Mouse (Mus musculus) neural tube, embryonic 11.5 days (tissue): ENCODE results near the gene Mmab. TPM values are rescaled to one million over a fixed set of nuclear protein-coding genes. Genes with fewer than 3 reads are reported as not detected.

ENCODE experiments used
- ATAC-seq: fragments of 200-750 bp; cut with Nextera tagmentation; 2 replicates; pipeline ENCODE4 v1.8.0; 2017; ENCODE audit warnings: moderate number of reproducible peaks, mild to moderate bottlenecking, moderate TSS enrichment, moderate library complexity; ENCODE audit not compliant: insufficient read depth, low FRiP score, low TSS enrichment
- DNase-seq: peaks from one replicate; pipeline ENCODE4 v3.0.0-alpha.2; 2015; ENCODE audit warnings: low spot score
- H3K27ac ChIP-seq: fragments of 300-500 bp; sonication (generic); 2 replicates; pipeline ENCODE4 v1.5.1; 2014; ENCODE audit warnings: low read depth, mild to moderate bottlenecking, low read length
- H3K27me3 ChIP-seq: fragments of 300-500 bp; sonication (generic); 2 replicates; pipeline ENCODE4 v1.6.1; 2014; ENCODE audit warnings: mild to moderate bottlenecking, low read length, mixed read lengths; ENCODE audit not compliant: control insufficient read depth, insufficient read depth
- H3K36me3 ChIP-seq: fragments of 300-500 bp; sonication (generic); 2 replicates; pipeline ENCODE4 v1.6.1; 2014; ENCODE audit warnings: mild to moderate bottlenecking, low read length, moderate library complexity, mixed read lengths; ENCODE audit not compliant: control insufficient read depth, insufficient read depth
- H3K4me1 ChIP-seq: fragments of 300-500 bp; sonication (generic); 2 replicates; pipeline ENCODE4 v1.6.1; 2014; ENCODE audit warnings: low read length, mixed read lengths; ENCODE audit not compliant: control insufficient read depth, insufficient read depth
- H3K4me2 ChIP-seq: fragments of 300-500 bp; sonication (generic); 2 replicates; pipeline ENCODE4 v1.6.1; 2014; ENCODE audit warnings: low read depth, mild to moderate bottlenecking, moderate library complexity
- H3K4me3 ChIP-seq: fragments of 300-500 bp; sonication (generic); 2 replicates; pipeline ENCODE4 v1.5.1; 2014; ENCODE audit warnings: low read depth, low read length
- H3K9ac ChIP-seq: fragments of 300-500 bp; sonication (generic); 2 replicates; pipeline ENCODE4 v1.6.1; 2014; ENCODE audit warnings: mild to moderate bottlenecking, low read length
- H3K9me3 ChIP-seq: fragments of 300-500 bp; sonication (generic); 2 replicates; pipeline ENCODE4 v1.6.1; 2016; ENCODE audit warnings: low read length; ENCODE audit not compliant: control insufficient read depth
- WGBS: fragments of 180-500 bp; shearing (Covaris S2); extraction: QIAGEN DNeasy Blood & Tissue Kit; methylation state at CpG from one replicate; pipeline ENCODE4 v1.1.7; 2014; 5-methylcytosine and 5-hydroxymethylcytosine counted together
- polyA plus RNA-seq: library from polyadenylated mRNA; unstranded; fragments of >200 nt; fragmentation: Nextera tagmentation; extraction: Ambion mirVana; gene quantifications from 2 replicates; pipeline ENCODE4 v1.2.1, GENCODE M21; 2014

Mmab gene
- polyA plus RNA-seq, 1 experiment from 2014 or later, result 29.2 TPM

DNA sequence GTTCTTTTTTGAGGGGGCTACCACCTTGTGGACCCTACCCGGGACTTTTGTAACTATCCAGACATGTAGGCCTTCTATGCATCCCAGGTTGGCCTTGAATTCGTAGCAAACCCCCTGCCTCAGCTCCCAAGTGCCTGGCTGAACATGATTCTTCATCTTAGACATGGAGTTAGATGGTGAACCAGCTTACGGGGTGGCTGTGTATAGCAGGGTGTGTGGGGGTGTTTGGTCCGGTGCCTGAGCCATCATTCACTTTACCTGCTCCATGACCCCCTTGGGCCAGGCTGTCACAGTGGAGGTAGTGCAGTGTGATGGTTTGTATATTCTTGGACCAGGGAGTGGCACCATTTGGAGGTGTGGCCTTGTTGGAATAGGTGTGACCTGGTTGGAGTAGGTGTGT is 24.1 kb upstream of the Mmab start:
- WGBS, result 63% methylated on average over 4 of the region's 4 CpGs
- H3K36me3 ChIP-seq, result no peaks in the 10 kb centered on the region
- DNase-seq (no peak), ATAC-seq (no peak)
- H3K9me3 ChIP-seq, result no peaks in the 10 kb centered on the region
- peak overlapping the region; percentile 35 for H3K4me2 ChIP-seq
- H3K4me1 ChIP-seq, result peaks cover 28% of the 10 kb centered on the region
- H3K27me3 ChIP-seq, result no peaks in the 10 kb centered on the region
- peak overlapping the region; percentile 44; the same call in 1 of the 2 replicates for H3K9ac ChIP-seq
- H3K27ac ChIP-seq, result peak overlapping the region; percentile 85
- H3K4me3 ChIP-seq, result no peak overlapping the region

DNA sequence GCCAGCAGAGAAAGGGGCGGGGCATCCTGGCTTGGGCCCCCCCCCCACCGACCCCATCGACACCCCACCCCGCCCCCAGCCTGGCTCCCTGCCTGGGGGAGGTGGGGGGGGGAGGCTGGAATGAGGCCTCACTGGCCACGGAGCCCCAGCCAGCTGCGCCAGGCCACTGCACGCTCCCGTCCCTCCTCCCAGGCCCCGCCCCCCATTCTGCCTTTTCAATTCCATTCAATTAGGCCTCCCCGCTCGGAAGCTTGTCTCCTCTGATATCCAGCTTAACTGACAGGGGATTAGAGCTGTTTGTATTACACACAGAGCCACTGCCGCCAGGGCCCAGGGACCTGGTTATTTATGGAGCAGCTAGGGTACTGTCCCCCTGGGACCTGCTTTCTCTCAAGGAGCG is 23.6 kb upstream of the Mmab start:
- H3K27me3 ChIP-seq, result no peaks in the 10 kb centered on the region
- peak overlapping the region; percentile 16 for H3K4me3 ChIP-seq
- peak overlapping the region; percentile 35 for H3K4me2 ChIP-seq
- peak overlapping the region; percentile 44 for H3K9ac ChIP-seq
- WGBS, result 3% methylated on average over 12 of the region's 13 CpGs
- H3K36me3 ChIP-seq, result no peaks in the 10 kb centered on the region
- H3K27ac ChIP-seq, result peak overlapping the region; percentile 85
- DNase-seq (peak; percentile 93), ATAC-seq (peak; percentile 85)
- H3K4me1 ChIP-seq, result peaks cover 28% of the 10 kb centered on the region
- no peaks in the 10 kb centered on the region for H3K9me3 ChIP-seq

DNA sequence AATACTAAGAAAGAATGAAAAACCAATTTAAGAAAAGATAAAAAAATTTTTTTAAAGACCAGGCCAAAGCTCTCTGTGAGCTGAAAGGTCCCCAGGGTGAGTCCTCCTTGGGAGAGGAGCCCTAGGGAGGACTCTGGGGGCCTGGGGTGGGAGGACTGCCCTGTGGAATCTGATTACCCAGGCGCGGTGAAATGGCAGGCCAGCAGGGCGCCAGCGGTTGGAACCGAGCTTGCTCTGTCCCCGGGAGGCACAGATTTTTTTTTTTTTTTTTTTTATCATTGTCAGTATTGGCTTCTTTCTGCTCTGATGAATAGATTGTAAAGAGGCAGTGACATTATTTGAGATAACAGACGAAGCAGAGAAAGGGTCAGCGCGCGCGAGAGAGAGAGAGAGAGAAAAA is 23.2 kb upstream of the Mmab start:
- ATAC-seq (0 out of 2 replicates have a peak, but pooled peaks have one; percentile 52), DNase-seq (no peak)
- peak overlapping the region; percentile 35 for H3K4me2 ChIP-seq
- H3K27me3 ChIP-seq, result no peaks in the 10 kb centered on the region
- peak overlapping the region; percentile 29; the same call in 1 of the 2 replicates for H3K9ac ChIP-seq
- H3K4me1 ChIP-seq, result peaks cover 28% of the 10 kb centered on the region
- WGBS, result 3% methylated on average over 11 of the region's 11 CpGs
- no peaks in the 10 kb centered on the region for H3K36me3 ChIP-seq
- H3K9me3 ChIP-seq, result no peaks in the 10 kb centered on the region
- H3K4me3 ChIP-seq, result peak overlapping the region; percentile 16
- peak overlapping the region; percentile 85 for H3K27ac ChIP-seq

DNA sequence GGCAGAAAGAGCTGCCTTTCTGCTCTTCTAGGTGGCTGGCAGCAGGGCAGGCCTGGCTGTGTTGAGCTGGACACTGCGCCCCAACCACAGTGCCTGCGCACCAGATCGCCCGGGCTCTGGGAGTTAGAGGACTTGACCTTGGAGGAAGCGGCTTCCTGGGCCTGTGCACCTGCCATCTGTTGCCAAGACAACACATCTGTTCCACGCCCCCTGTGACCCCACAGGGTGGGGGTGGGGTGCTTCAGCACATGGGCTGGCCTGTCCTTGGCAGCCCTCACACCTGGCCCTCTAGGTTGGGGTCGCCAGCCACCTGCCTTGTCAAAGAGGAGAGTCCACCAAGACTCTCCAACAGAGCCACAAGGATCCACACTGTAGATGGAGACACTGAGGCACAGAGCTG is 21.8 kb upstream of the Mmab start:
- no peaks in the 10 kb centered on the region for H3K27me3 ChIP-seq
- DNase-seq (no peak), ATAC-seq (no peak)
- no peak overlapping the region for H3K27ac ChIP-seq
- no peaks in the 10 kb centered on the region for H3K36me3 ChIP-seq
- H3K9me3 ChIP-seq, result no peaks in the 10 kb centered on the region
- WGBS, result 48% methylated on average over 7 of the region's 7 CpGs
- H3K4me2 ChIP-seq, result no peak overlapping the region
- H3K4me1 ChIP-seq, result peaks cover 31% of the 10 kb centered on the region
- H3K4me3 ChIP-seq, result no peak overlapping the region
- H3K9ac ChIP-seq, result peak overlapping the region; percentile 14; the same call in 1 of the 2 replicates

DNA sequence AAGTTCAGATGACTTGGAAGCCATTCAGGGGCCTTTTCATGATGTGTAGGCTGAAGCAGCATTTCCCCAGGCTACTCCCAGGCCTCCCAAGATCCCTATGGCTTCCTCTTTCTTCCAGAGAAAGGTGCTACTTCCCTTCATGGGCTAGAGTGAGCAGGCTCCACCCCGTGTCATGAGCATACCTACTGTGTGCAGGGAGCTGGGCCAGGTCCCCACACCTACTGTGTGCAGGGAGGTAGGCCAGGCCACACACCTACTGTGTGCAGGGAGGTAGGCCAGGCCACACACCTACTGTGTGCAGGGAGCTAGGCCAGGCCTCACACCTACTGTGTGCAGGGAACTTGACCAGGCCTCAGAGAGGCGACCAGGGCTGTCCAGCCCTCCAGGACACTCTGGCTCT is 20.7 kb upstream of the Mmab start:
- ATAC-seq (no peak), DNase-seq (no peak)
- Histone ChIP-seq H3K27ac (no peak overlapping the region), H3K36me3 (no peaks in the 10 kb centered on the region), H3K27me3 (no peaks in the 10 kb centered on the region), H3K4me2 (no peak overlapping the region), H3K9ac (no peak overlapping the region), H3K4me3 (no peak overlapping the region), H3K4me1 (peaks cover 31% of the 10 kb centered on the region), H3K9me3 (no peaks in the 10 kb centered on the region)
- 77% methylated on average over 2 of the region's 2 CpGs for WGBS

DNA sequence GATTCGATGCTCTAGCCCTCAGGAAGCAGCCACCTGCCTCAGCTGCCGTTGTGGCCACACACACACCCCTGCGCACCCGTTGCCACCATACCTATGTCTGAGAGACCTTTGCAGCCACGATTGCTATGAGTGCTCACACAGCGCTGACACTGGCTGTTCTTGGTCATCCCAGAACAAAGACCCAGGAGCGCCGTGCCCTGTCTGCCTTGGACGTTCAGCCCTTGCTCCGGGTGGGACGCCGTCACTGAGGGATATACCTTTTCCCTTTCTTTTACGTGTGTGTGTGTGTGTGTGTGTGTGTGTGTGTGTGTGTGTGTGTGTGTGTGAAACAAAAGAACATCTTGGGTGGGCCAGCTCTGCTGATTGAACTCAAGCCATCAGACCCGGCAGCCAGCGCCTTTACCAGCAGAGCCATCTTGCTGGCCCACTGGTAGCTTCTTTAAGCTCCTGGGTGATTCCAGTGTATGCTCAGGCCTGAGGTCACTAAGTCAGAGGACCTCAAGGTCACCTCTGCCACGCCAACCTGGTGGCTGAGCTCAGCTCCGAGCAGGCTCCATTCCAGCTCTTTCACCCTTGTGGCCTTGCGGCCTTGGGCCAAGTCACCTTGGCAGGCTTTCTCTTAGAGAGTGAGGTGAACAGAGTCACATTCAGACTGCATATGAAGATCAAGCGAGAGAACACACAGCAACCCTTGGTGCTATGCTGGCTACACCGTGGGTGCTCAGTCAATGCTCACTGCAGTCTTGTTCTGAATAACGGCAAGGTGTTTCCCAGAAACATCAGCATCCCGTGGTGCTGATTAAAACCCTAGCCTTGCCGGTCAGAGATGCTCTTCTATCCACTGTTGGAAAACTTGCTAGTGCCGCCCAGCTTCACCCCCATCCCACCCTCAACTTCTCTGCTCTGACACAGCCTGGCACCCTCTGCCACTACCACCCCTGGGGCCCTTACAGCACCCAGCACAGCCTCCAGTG is 18.5 kb upstream of the Mmab start:
- Histone ChIP-seq H3K36me3 (no peaks in the 10 kb centered on the region), H3K27ac (no peak overlapping the region), H3K9me3 (no peaks in the 10 kb centered on the region), H3K4me1 (peaks cover 26% of the 10 kb centered on the region), H3K4me2 (no peak overlapping the region), H3K9ac (no peak overlapping the region), H3K4me3 (no peak overlapping the region), H3K27me3 (no peaks in the 10 kb centered on the region)
- no peak for DNase-seq
- 81% methylated on average over 24 of the region's 24 CpGs for WGBS
- no peak for ATAC-seq

DNA sequence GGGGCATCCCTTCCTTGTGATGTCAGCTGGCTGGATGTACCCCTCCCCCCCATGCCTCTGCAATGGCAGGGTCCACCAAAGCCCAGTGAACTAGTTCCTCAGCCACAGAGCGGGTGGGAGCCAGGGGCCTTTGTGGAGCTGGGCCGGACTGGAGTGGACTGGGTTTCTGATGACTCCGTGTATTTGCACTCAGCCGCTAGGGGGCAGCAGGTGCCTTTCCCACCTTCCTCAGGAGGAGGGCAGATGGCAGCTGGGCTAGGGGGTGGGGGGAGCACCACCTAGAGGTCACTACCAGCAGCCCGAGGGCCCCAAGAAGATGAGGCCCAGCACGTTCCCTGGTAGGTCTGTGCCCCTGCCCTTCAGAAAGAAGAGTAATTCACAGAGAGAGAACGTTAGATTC is 17.4 kb upstream of the Mmab start:
- no peaks in the 10 kb centered on the region for H3K9me3 ChIP-seq
- no peak overlapping the region for H3K9ac ChIP-seq
- no peak overlapping the region for H3K27ac ChIP-seq
- DNase-seq (peak; percentile 86), ATAC-seq (peak; percentile 35; the same call in 1 of the 2 replicates)
- H3K4me2 ChIP-seq, result no peak overlapping the region
- no peaks in the 10 kb centered on the region for H3K27me3 ChIP-seq
- 4% methylated on average over 7 of the region's 7 CpGs for WGBS
- H3K4me1 ChIP-seq, result peaks cover 17% of the 10 kb centered on the region
- H3K36me3 ChIP-seq, result no peaks in the 10 kb centered on the region
- H3K4me3 ChIP-seq, result no peak overlapping the region

DNA sequence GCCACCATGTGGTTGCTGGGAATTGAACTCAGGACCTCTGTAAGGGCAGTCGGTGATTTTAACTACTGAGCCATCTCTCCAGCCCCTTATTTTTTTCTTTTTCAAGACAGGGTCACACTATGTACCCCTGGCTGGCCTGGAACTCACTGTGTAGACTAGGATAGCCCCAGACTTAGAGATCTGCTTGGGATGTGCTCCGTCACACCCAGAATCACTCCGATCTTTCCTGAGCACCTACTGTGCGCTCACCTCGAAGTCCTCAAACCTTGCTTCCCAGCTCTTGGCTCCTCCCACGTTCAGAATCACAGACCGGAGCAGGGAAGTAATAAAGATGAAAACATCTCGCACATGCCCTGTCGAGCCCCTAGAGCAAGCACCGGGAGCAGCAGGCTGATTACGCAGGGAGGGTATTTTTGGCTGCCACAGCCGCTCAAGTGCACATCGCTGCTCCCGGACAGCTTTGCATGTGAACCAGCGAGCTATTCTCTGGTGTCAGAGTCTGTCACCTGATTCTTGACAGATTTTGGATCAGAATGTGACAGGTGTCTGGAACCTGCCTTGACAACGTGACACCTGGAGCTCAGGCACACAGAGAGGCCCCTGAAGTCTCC is 13.2 kb upstream of the Mmab start:
- Histone ChIP-seq H3K4me2 (no peak overlapping the region), H3K27me3 (no peaks in the 10 kb centered on the region), H3K27ac (0 out of 2 replicates have a peak overlapping the region, but pooled peaks have one; percentile 8), H3K36me3 (no peaks in the 10 kb centered on the region), H3K4me1 (0 out of 2 replicates have a peak, but pooled peaks cover 4% of the 10 kb centered on the region), H3K9ac (no peak overlapping the region), H3K9me3 (no peaks in the 10 kb centered on the region), H3K4me3 (no peak overlapping the region)
- no peak for DNase-seq
- 82% methylated on average over 16 of the region's 16 CpGs for WGBS
- no peak for ATAC-seq
